Mouse (Mus musculus) T-helper 1 cell (primary cell): ENCODE measurements around the gene Itm2b.

ENCODE experiments used
- in situ Hi-C: fragments of 300-600 bp; cut with MboI, MseI; formaldehyde crosslinking; loops from one replicate; pipeline ENCODE4 v1.15.1; 2025; ENCODE audit warnings: high pct_unique_total_duplicates

The Itm2b gene

GRCm38 (mm10) chr14:73324634-73325455 lies 60.2 kb downstream of the Itm2b start:
- in situ Hi-C loops, result no loop called here

GRCm38 (mm10) chr14:73323965-73324364 lies 61.1 kb downstream of the Itm2b start:
- in situ Hi-C loops, result no loop called here

- in situ Hi-C loops, result no loop called here
Measured at GRCm38 (mm10) chr14:73322142-73322541, 62.9 kb downstream of the Itm2b start.

- in situ Hi-C loops, result no loop called here
Measured at GRCm38 (mm10) chr14:73316933-73317332, 68.2 kb downstream of the Itm2b start.

- in situ Hi-C loops, result no loop called here
Measured at GRCm38 (mm10) chr14:73313864-73314263, 71.2 kb downstream of the Itm2b start.

- in situ Hi-C loops, result no loop called here
Measured at GRCm38 (mm10) chr14:73313396-73313795, 71.7 kb downstream of the Itm2b start.

- in situ Hi-C loops, result no loop called here
Measured at GRCm38 (mm10) chr14:73312909-73313308, 72.2 kb downstream of the Itm2b start.
